Mouse (Mus musculus): Measurements from ENCODE around the gene Tmem221. TPM values are rescaled to one million over a fixed set of nuclear protein-coding genes. Genes with fewer than 3 reads are reported as not detected.
"Not testable (repeated sequence)": the region's sequence is repeated elsewhere in the genome, so short reads cannot be mapped to it uniquely, and the experiment has no call there.

The Tmem221 gene
- total and polyA plus RNA-seq, 3 experiments, result 1.7 to 5.1 TPM; not detected in 1

DNA sequence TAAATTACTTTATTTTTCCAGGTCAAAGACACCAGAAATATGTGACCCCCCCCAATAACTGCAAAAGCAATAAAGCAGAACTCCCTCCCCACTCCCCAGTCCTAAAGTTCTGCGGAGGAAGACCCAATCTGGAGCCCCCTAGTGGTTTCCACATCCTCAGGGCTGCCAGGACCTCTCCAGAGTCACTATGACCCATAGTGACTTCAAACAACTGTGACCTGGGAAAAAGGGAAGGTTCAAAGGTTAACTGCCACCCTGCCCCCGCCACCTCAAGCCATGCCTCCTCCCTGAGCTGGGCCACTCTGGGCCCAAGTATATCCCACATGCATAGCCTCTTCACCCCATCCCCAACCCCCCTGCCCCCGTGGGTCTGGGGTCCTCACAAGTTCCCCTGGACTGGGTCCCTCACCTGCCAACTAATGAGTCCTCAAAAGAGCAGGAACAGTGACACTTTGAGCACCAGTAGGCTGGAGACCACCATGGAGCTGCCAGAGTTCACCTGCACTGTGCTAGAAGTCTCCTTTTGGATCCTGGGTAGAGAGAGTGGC lies 24.3 kb downstream of the Tmem221 start:
- Histone ChIP-seq H3K36me3 (ENCODE audit: control insufficient read depth in 1 of 2, insufficient read depth in 2 of 2, low read length in 2 of 2) (peaks cover 0 to 3% of the 10 kb centered on the region in 2 experiments; a peak in 1 of 4 replicates), H3K9me3 (replicated peaks; ENCODE audit: insufficient read depth, low read length) (no peaks in the 10 kb centered on the region), H3K4me3 (ENCODE audit: control insufficient read depth in 1 of 2, insufficient read depth in 1 of 2, low read depth in 2 of 2, low read length in 2 of 2) (no peak overlapping the region), H3K4me1 (ENCODE audit: control insufficient read depth in 1 of 2, insufficient read depth in 2 of 2, low read length in 2 of 2) (peaks cover 0 to 8% of the 10 kb centered on the region in 2 experiments; a peak in 2 of 4 replicates), H3K27me3 (ENCODE audit: control insufficient read depth in 1 of 2, insufficient read depth in 2 of 2, low read length in 2 of 2) (no peaks in the 10 kb centered on the region), H3K27ac (ENCODE audit: control insufficient read depth, low read depth, low read length) (no peak overlapping the region), H3K79me2 (ENCODE audit: control insufficient read depth, insufficient read depth, low read length, poor library complexity) (peaks cover 1% of the 10 kb centered on the region), H3K9ac (ENCODE audit: control insufficient read depth, low read depth, low read length, poor library complexity, severe bottlenecking) (no peak overlapping the region)
- no peak for DNase-seq (ENCODE audit: low read depth, low spot score)
- TF ChIP-seq POLR2AphosphoS5 (IDR thresholded peaks at IDR 0.05; ENCODE audit: borderline replicate concordance, low read depth, low read length), result no peak
- TF ChIP-seq CTCF (IDR thresholded peaks at IDR 0.05 in 2 of 3, conservative IDR thresholded peaks at IDR 0.05 in 1 of 3; ENCODE audit: control insufficient read depth in 1 of 3, insufficient read depth in 1 of 3, low read depth in 2 of 3, low read length in 3 of 3, poor library complexity in 1 of 3, severe bottlenecking in 1 of 3), result peak in 2 of 3 experiments; percentile 25 to 31; a peak in 3 of 6 replicates

DNA sequence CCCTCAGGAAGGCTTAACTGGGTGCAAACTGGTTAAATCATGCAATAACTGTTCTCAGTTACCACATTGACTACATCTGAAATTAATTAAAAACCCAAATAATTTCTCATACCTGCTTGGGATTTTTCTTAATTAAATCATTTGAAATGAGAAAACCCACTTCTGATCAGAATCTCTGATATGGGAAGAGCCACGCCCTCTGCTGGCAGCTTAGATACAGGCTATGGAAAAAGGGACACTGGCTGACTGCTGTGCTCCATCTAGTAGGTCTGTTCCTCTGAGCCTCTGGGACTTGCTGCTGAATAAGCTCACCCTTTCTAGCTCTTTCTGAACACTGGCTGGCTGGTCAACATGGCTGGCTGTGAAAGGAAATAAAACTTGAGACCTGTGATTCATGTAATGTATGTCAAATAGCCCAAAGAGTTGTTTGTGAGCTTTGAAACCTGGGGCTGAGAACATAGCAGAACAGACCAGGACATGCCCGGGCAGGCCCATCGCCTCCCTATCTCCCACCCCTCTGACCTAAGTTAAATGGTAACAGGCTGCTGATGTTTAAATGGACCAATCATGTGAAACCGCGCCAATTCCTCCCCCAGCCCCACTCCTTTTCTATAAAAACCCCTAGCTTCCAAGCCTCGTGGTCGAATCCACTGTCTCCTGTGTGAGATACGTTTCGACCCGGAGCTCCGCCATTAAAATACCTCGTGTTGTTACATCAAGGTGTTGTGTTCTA lies 27.8 kb downstream of the Tmem221 start:
- H3K4me3 ChIP-seq (ENCODE audit: control insufficient read depth in 1 of 2, insufficient read depth in 1 of 2, low read depth in 2 of 2, low read length in 2 of 2); H3K4me1 ChIP-seq (ENCODE audit: control insufficient read depth in 1 of 2, insufficient read depth in 2 of 2, low read length in 2 of 2); H3K79me2 ChIP-seq (ENCODE audit: control insufficient read depth, insufficient read depth, low read length, poor library complexity); H3K27me3 ChIP-seq (ENCODE audit: control insufficient read depth in 1 of 2, insufficient read depth in 2 of 2, low read length in 2 of 2); H3K36me3 ChIP-seq (ENCODE audit: control insufficient read depth in 1 of 2, insufficient read depth in 2 of 2, low read length in 2 of 2); H3K27ac ChIP-seq (ENCODE audit: control insufficient read depth, low read depth, low read length); H3K9ac ChIP-seq (ENCODE audit: control insufficient read depth, low read depth, low read length, poor library complexity, severe bottlenecking); H3K9me3 ChIP-seq (replicated peaks; ENCODE audit: insufficient read depth, low read length): not testable (repeated sequence)
- TF ChIP-seq RAD21 (IDR thresholded peaks at IDR 0.05; ENCODE audit: low read depth, low read length) (peak; percentile 15), CTCF (IDR thresholded peaks at IDR 0.05 in 2 of 3, conservative IDR thresholded peaks at IDR 0.05 in 1 of 3; ENCODE audit: control insufficient read depth in 1 of 3, insufficient read depth in 1 of 3, low read depth in 2 of 3, low read length in 3 of 3, poor library complexity in 1 of 3, severe bottlenecking in 1 of 3) (peak; percentile 54 to 71 (median 58)), GATA1 (IDR thresholded peaks at IDR 0.05; ENCODE audit: low read depth, low read length) (peak; percentile 75), SMC3 (IDR thresholded peaks at IDR 0.05; ENCODE audit: low read depth, low read length) (peak; percentile 61)
- DNase-seq (ENCODE audit: low read depth, low spot score), result peak; percentile 67

DNA sequence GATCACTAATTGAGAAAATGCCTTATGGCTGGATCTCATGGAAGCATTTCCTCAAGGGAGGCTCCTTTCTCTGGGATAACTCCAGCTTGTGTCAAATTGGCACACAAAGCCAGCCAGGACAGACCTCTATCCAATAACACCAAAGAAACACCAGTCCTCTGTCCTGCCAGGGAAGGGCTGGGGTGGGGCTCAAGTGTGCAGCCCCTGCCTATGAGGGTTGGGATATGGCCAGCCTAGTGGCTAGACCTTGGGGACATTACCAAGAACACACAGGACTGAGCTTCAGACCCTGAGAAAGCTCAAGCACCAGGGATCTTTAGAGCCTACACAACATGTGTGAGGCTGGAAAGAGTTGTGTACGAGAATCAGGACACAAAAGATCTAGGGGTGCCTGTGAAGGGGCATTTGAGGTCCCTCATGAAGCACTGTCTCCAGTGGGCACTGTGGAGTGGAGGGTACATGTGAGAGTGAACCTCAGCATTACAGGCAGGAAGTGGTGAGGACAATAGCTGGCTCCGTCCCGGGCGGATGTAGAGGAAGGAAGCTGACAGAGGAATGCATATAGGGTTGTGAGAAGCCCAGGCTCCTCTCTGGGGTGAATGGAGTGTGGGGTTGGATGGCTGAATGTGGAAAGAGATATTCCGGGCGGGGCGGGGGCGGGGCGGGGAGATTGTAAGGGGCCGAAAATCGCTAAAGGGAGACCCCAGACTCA lies 30.2 kb downstream of the Tmem221 start:
- H3K4me1 ChIP-seq (ENCODE audit: control insufficient read depth in 1 of 2, insufficient read depth in 2 of 2, low read length in 2 of 2), result no peaks in the 10 kb centered on the region
- no peaks in the 10 kb centered on the region; a peak in 1 of 4 replicates for H3K27me3 ChIP-seq (ENCODE audit: control insufficient read depth in 1 of 2, insufficient read depth in 2 of 2, low read length in 2 of 2)
- no peak for TF ChIP-seq E2F4 (IDR thresholded peaks at IDR 0.05; ENCODE audit: borderline replicate concordance, low read depth, low read length)
- TF ChIP-seq GATA1 (IDR thresholded peaks at IDR 0.05; ENCODE audit: low read depth, low read length), result no peak
- TF ChIP-seq JUND (IDR thresholded peaks at IDR 0.05; ENCODE audit: low read depth, low read length), result no peak
- TF ChIP-seq MYB (IDR thresholded peaks at IDR 0.05; ENCODE audit: low read depth, low read length), result no peak
- TF ChIP-seq MAFK (IDR thresholded peaks at IDR 0.05; ENCODE audit: borderline replicate concordance, low read depth, low read length), result no peak
- H3K4me3 ChIP-seq (ENCODE audit: control insufficient read depth in 1 of 2, insufficient read depth in 1 of 2, low read depth in 2 of 2, low read length in 2 of 2), result no peak overlapping the region
- H3K27ac ChIP-seq (ENCODE audit: control insufficient read depth, low read depth, low read length), result no peak overlapping the region
- H3K9ac ChIP-seq (ENCODE audit: control insufficient read depth, low read depth, low read length, poor library complexity, severe bottlenecking), result no peak overlapping the region
- no peaks in the 10 kb centered on the region for H3K9me3 ChIP-seq (replicated peaks; ENCODE audit: insufficient read depth, low read length)
- no peak for DNase-seq (ENCODE audit: low read depth, low spot score)
- no peaks in the 10 kb centered on the region for H3K79me2 ChIP-seq (ENCODE audit: control insufficient read depth, insufficient read depth, low read length, poor library complexity)
- no peaks in the 10 kb centered on the region for H3K36me3 ChIP-seq (ENCODE audit: control insufficient read depth in 1 of 2, insufficient read depth in 2 of 2, low read length in 2 of 2)
